In the genomic region with DNA sequence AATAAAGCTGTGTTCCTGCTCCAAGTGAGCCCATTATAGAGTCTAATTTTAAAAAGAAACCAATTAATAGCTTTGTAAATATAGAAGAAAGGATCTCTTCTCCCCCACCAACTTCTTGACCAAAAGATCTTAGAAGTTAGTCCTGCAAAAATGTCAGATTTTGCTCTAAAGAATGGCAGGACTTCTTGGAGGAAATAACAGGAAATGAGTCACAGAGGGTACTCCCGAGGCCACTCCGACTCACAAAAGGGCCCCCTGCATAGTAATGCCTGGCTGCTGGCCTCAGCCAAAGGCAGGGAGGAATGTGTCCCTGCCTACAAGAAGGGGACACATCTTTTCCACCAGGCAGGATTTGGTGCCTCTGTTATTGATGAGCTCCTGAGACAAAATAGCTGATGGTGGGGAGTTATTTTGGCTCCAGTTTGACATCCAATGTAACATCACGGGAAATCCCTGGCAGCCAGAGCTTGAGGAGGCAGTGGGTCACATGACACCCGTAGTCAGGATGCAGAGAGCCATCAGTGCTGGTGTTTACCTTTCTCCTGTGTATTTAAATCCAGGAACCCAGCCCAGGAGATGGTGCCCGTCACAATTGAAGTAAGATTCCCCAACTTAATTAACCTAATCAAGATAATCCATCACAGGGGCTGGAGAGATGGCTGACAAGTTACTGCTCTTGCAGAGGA, we compare ENCODE assay signal across 35 mouse cellular contexts. TPM values are rescaled to one million over a fixed set of nuclear protein-coding genes. Genes with fewer than 3 reads are reported as not detected.
DNase-seq lines count a peak whose midpoint lies in the region; ATAC-seq and TF ChIP-seq lines count a peak whose summit lies in the region.
"Had no signal": no experiment of that assay in that cellular context is flagged by ENCODE, and none has a peak within 500 bp of the region (broad histone marks: within the 10 kb centered on the region; RNA-seq: fewer than 3 reads in every experiment).

No protein-coding gene starts in this region.

- 50% methylated on average over 5 of the region's 5 CpGs for WGBS in macrophage (ENCODE audit: missing documents)

- TF ChIP-seq CTCF in C2C12 (IDR thresholded peaks at IDR 0.05; ENCODE audit: control insufficient read depth, insufficient read depth, insufficient read length): no peak
- TF ChIP-seq CTCF in Patski (IDR thresholded peaks at IDR 0.05): no peak

- CTCF ChIA-PET in Patski (lab: Charles Lee): interaction anchor here (0.9 to 1.3 kb wide), 2 partner anchors 33 to 94 kb away, joined by 3 to 4 read pairs; no protein-coding TSS in a partner anchor

- H3K27me3 ChIP-seq in C2C12 (ENCODE audit: control insufficient read depth, insufficient read depth, insufficient read length): no peaks in the 10 kb centered on the region
- H3K27me3 ChIP-seq in Patski: no peaks in the 10 kb centered on the region
- H3K27me3 ChIP-seq: embryonic facial prominence, embryonic 13.5 days; forebrain, embryonic 12.5 days; heart, embryonic 15.5 days; hindbrain, embryonic 13.5 days had no signal

- DNase-seq in 3134 (ENCODE audit: extremely low read depth, insufficient read length, low spot score): peak; percentile 35
- DNase-seq in Patski (ENCODE audit: low read depth, low spot score): peak; percentile 13
- no peak for DNase-seq in gastrocnemius, postnatal 36 days
- DNase-seq in cerebellum, postnatal 14 days: no peak
- no peak for DNase-seq in lung, postnatal 4 days
- DNase-seq: adrenal gland, postnatal 10 days; adrenal gland, postnatal 36 days; cerebellum, adult 2 months; cerebellum, adult 9-11 months; cerebellum, postnatal 36 days; embryo, embryonic 11 days; gastrocnemius, adult 2 months; gastrocnemius, postnatal 14 days; heart, adult 18-20 months; heart, postnatal 10 days; heart, postnatal 36 days; kidney, adult 18-20 months had no signal

- no peaks in the 10 kb centered on the region for H3K36me3 ChIP-seq in C2C12 (ENCODE audit: control insufficient read depth, insufficient read depth)
- H3K36me3 ChIP-seq in macrophage (ENCODE audit: inconsistent target): no peaks in the 10 kb centered on the region
- H3K36me3 ChIP-seq: embryonic facial prominence, embryonic 10.5 days; embryonic facial prominence, embryonic 13.5 days; forebrain, embryonic 12.5 days; G1E; heart, embryonic 12.5 days; heart, embryonic 15.5 days; hindbrain, embryonic 10.5 days; hindbrain, embryonic 13.5 days had no signal

- in situ Hi-C loops in Patski (cut with MboI; ENCODE audit: low pct_unique_long_range_greater_than_20kb): no loop called here

- H3ac ChIP-seq in C2C12 (ENCODE audit: control insufficient read depth, insufficient read length, low read depth): no peak overlapping the region

- no peak for ATAC-seq in Patski
- no peak for ATAC-seq in cerebellum, adult (ENCODE audit: insufficient number of reproducible peaks, low FRiP score, low TSS enrichment)
- ATAC-seq: forebrain, embryonic 16.5 days; hindbrain, embryonic 16.5 days; inflammation-experienced regulatory T-cells, adult 6 months; intestine, embryonic 16.5 days had no signal

- POLR2A ChIA-PET in Patski (lab: Charles Lee): interaction anchor here (0.5 kb wide), 1 partner anchor 10 kb away, joined by 3 read pairs; no protein-coding TSS in a partner anchor

- H3K79me2 ChIP-seq in C2C12 (ENCODE audit: control insufficient read depth, insufficient read depth) (no peaks in the 10 kb centered on the region), macrophage (ENCODE audit: inconsistent target) (no peaks in the 10 kb centered on the region)

- intact Hi-C loops in gastrocnemius, postnatal 36 days (cut with DNase I): no loop called here

- H3K4me3 ChIP-seq in C2C12 (ENCODE audit: insufficient read depth, poor library complexity, severe bottlenecking): no peak overlapping the region
- H3K4me3 ChIP-seq in macrophage (ENCODE audit: inconsistent target): no peak overlapping the region
- H3K4me3 ChIP-seq: embryonic facial prominence, embryonic 10.5 days; embryonic facial prominence, embryonic 13.5 days; erythroblast, embryonic 14.5 days; forebrain, embryonic 12.5 days; gastrocnemius, adult 2 months; heart, embryonic 12.5 days; heart, embryonic 15.5 days; hindbrain, embryonic 10.5 days; hindbrain, embryonic 13.5 days had no signal

- no peaks in the 10 kb centered on the region for H3K79me3 ChIP-seq in C2C12 (ENCODE audit: low read depth)

- peak overlapping the region; percentile 83 for H3K27ac ChIP-seq in macrophage
- H3K27ac ChIP-seq: embryonic facial prominence, embryonic 10.5 days; embryonic facial prominence, embryonic 13.5 days; forebrain, embryonic 12.5 days; gastrocnemius, adult 2 months; heart, embryonic 15.5 days; hindbrain, embryonic 10.5 days; hindbrain, embryonic 13.5 days had no signal

TF ChIP-seq in C2C12, 6 proteins besides CTCF, POLR2A, EP300 and RAD21:
- TF ChIP-seq MYOD1 (IDR thresholded peaks at IDR 0.05; ENCODE audit: control insufficient read depth, insufficient read length, low read depth): no peak
- peak; percentile 66 for TF ChIP-seq USF1 (IDR thresholded peaks at IDR 0.05; ENCODE audit: low read depth)

RNA-seq across cellular contexts. Expression of a gene that starts 22.1 kb away (rescaled TPM):
- 0.09 TPM for polyA plus RNA-seq in C2C12 (2012; fragmentation: generic; extraction: Trizol)
- polyA plus RNA-seq in Patski (2021): 0.08 TPM
- total RNA-seq in macrophage (2018; cell fraction: chromatin; rRNA removed): not detected
- total RNA-seq in macrophage (2018; cell fraction: cytosol; rRNA removed): not detected
- not detected for total RNA-seq in macrophage (2018; cell fraction: nucleus; rRNA removed)
- polyA plus RNA-seq in macrophage (2018): not detected in 3 replicates
- total RNA-seq in gastrocnemius, postnatal 36 days (2021): not detected
- total RNA-seq: adrenal gland, adult 18-20 months; adrenal gland, postnatal 10 days; adrenal gland, postnatal 36 days; CH12.LX; gastrocnemius, adult 2 months; gastrocnemius, postnatal 14 days had no signal
- polyA plus RNA-seq: cerebellum, adult 2 months; embryonic facial prominence, embryonic 13.5 days; erythroblast, embryonic 14.5 days; G1E; inflammation-experienced regulatory T-cells, adult 6 months had no signal

Comparison
In these comparisons a context has a peak if more than half of its experiments do, and no peak if none do; other contexts are left out.
1. DNase-seq: peak in 3134 (single experiment) and Patski (single experiment); none in gastrocnemius, postnatal 36 days (0 of 2), cerebellum, postnatal 14 days (0 of 2) and lung, postnatal 4 days (0 of 2).